Mouse (Mus musculus) layer of hippocampus, postnatal 10 days (tissue): ENCODE results near the gene Zfp961. TPM values are rescaled to one million over a fixed set of nuclear protein-coding genes. Genes with fewer than 3 reads are reported as not detected.
"Not testable (repeated sequence)": the region's sequence is repeated elsewhere in the genome, so short reads cannot be mapped to it uniquely, and the experiment has no call there.

Experiments used
- DNase-seq, 2 experiments: peaks; one replicate each; pipeline ENCODE4 v3.0.0; 2021; ENCODE audit warnings: low spot score in 2 of 2
- long read RNA-seq: library from polyadenylated mRNA; stranded (forward); transcript quantifications from one replicate; pipeline ENCODE4 v2.0.0, GENCODE M21; 2023
- total RNA-seq, 2 experiments: library from RNA; stranded (reverse); gene quantifications; 2 replicates each; pipeline ENCODE4 v1.2.3; 2021

Zfp961 gene
- total RNA-seq: 10 to 100 TPM; 16.1 to 17.7 TPM
- long read RNA-seq, partial matches to known transcripts: 1 of 8 reads
- long read RNA-seq, other reads (novel, unspliced or antisense): 1 of 8 reads

- peak; percentile 99 for DNase-seq
Measured at GRCm38 (mm10) chr8:71950482-71951221, at the start of gene Zfp961. Zfp961 (plus strand) TSS chr8:71951038.

- DNase-seq: not testable (repeated sequence)
Measured at GRCm38 (mm10) chr8:71903084-71903483, 47.8 kb upstream of the Zfp961 start.

GRCm38 (mm10) chr8:71906809-71907208 is 44.0 kb upstream of the Zfp961 start:
- DNase-seq: no peak

GRCm38 (mm10) chr8:71907798-71908257 is 43.0 kb upstream of the Zfp961 start:
- DNase-seq: no peak

GRCm38 (mm10) chr8:71908309-71909261 is 42.3 kb upstream of the Zfp961 start, which contains the start of the genes Zfp882 and Zfp617:
Zfp882 (plus strand) TSS chr8:71908608.
Zfp617 (plus strand) TSS chr8:71908635.
- DNase-seq: peak; percentile 85 to 90

- DNase-seq: no peak
Measured at GRCm38 (mm10) chr8:71912286-71912685, 38.6 kb upstream of the Zfp961 start.

GRCm38 (mm10) chr8:71922567-71923401 is 28.1 kb upstream of the Zfp961 start:
- DNase-seq: peak; percentile 90 to 93

GRCm38 (mm10) chr8:71925791-71926190 is 25.0 kb upstream of the Zfp961 start:
- no peak for DNase-seq

GRCm38 (mm10) chr8:71926551-71926950 is 24.3 kb upstream of the Zfp961 start:
- DNase-seq: no peak

GRCm38 (mm10) chr8:71927779-71928178 is 23.1 kb upstream of the Zfp961 start:
- no peak for DNase-seq

- not testable (repeated sequence) for DNase-seq
Measured at GRCm38 (mm10) chr8:71938037-71938436, 12.8 kb upstream of the Zfp961 start.

GRCm38 (mm10) chr8:71940293-71941208 is 10.3 kb upstream of the Zfp961 start:
- no peak for DNase-seq

GRCm38 (mm10) chr8:71941776-71942175 is 9.1 kb upstream of the Zfp961 start:
- DNase-seq: no peak

GRCm38 (mm10) chr8:71948624-71949023 is 2.2 kb upstream of the Zfp961 start:
- DNase-seq: no peak

- DNase-seq: no peak
Measured at GRCm38 (mm10) chr8:71951436-71952161, 761 bp downstream of the Zfp961 start.

GRCm38 (mm10) chr8:71952489-71952888 is 1.7 kb downstream of the Zfp961 start:
- no peak for DNase-seq

- DNase-seq: not testable (repeated sequence)
Measured at GRCm38 (mm10) chr8:71952961-71953700, 2.3 kb downstream of the Zfp961 start.

- no peak for DNase-seq
Measured at GRCm38 (mm10) chr8:71954666-71955065, 3.8 kb downstream of the Zfp961 start.
